Comparison of ENCODE assay signal across 11 mouse cellular contexts in genomic region chr10:60269141-60270064, GRCm38 (mm10). TPM values are rescaled to one million over a fixed set of nuclear protein-coding genes. Genes with fewer than 3 reads are reported as not detected.
DNase-seq lines count a peak whose midpoint lies in the region; ATAC-seq lines count a peak whose summit lies in the region.
"Had no signal": no experiment of that assay in that cellular context is flagged by ENCODE, and none has a peak within 500 bp of the region (broad histone marks: within the 10 kb centered on the region; RNA-seq: fewer than 3 reads in every experiment).

No protein-coding gene starts in this region.

- no peaks in the 10 kb centered on the region for H3K9me3 ChIP-seq in lung, embryonic 15.5 days
- no peaks in the 10 kb centered on the region for H3K9me3 ChIP-seq in stomach, embryonic 14.5 days (ENCODE audit: control insufficient read depth, low read depth, low read length)
- H3K9me3 ChIP-seq in forebrain, embryonic 14.5 days (replicated peaks; ENCODE audit: control insufficient read depth, low read length): no peaks in the 10 kb centered on the region
- H3K9me3 ChIP-seq: limb, embryonic 13.5 days had no signal

- H3K27me3 ChIP-seq in lung, embryonic 15.5 days: no peaks in the 10 kb centered on the region
- H3K27me3 ChIP-seq in stomach, embryonic 14.5 days (ENCODE audit: control insufficient read depth, insufficient read depth, low read length): no peaks in the 10 kb centered on the region
- H3K27me3 ChIP-seq in forebrain, embryonic 14.5 days (replicated peaks; ENCODE audit: control insufficient read depth, insufficient read depth, low read length): no peaks in the 10 kb centered on the region
- H3K27me3 ChIP-seq: limb, embryonic 13.5 days had no signal

- no peak overlapping the region for H3K4me3 ChIP-seq in lung, embryonic 15.5 days
- H3K4me3 ChIP-seq in stomach, embryonic 14.5 days (ENCODE audit: low read depth, low read length): no peak overlapping the region
- H3K4me3 ChIP-seq in forebrain, embryonic 14.5 days (ENCODE audit: low read depth, low read length): no peak overlapping the region
- H3K4me3 ChIP-seq: limb, embryonic 13.5 days had no signal

- H3K9ac ChIP-seq in lung, embryonic 15.5 days: no peak overlapping the region
- no peak overlapping the region for H3K9ac ChIP-seq in stomach, embryonic 14.5 days (replicated peaks; ENCODE audit: low read depth, low read length)
- H3K9ac ChIP-seq in forebrain, embryonic 14.5 days (ENCODE audit: low read length): no peak overlapping the region
- H3K9ac ChIP-seq: limb, embryonic 13.5 days had no signal

- no peaks in the 10 kb centered on the region for H3K36me3 ChIP-seq in lung, embryonic 15.5 days
- no peaks in the 10 kb centered on the region for H3K36me3 ChIP-seq in stomach, embryonic 14.5 days (ENCODE audit: control insufficient read depth, insufficient read depth, low read length)
- H3K36me3 ChIP-seq in forebrain, embryonic 14.5 days (ENCODE audit: control insufficient read depth, insufficient read depth, low read length): no peaks in the 10 kb centered on the region
- H3K36me3 ChIP-seq: limb, embryonic 13.5 days had no signal

- H3K4me2 ChIP-seq in lung, embryonic 15.5 days: no peak overlapping the region
- no peak overlapping the region for H3K4me2 ChIP-seq in stomach, embryonic 14.5 days (replicated peaks; ENCODE audit: low read depth, low read length)
- H3K4me2 ChIP-seq in forebrain, embryonic 14.5 days (ENCODE audit: low read length): no peak overlapping the region
- H3K4me2 ChIP-seq: limb, embryonic 13.5 days had no signal

- peaks cover 13% of the 10 kb centered on the region for H3K4me1 ChIP-seq in lung, embryonic 15.5 days
- H3K4me1 ChIP-seq in stomach, embryonic 14.5 days (ENCODE audit: control insufficient read depth, insufficient read depth, low read length): peaks cover 13% of the 10 kb centered on the region
- H3K4me1 ChIP-seq in forebrain, embryonic 14.5 days (ENCODE audit: control insufficient read depth, insufficient read depth, low read length): no peaks in the 10 kb centered on the region

- ATAC-seq in lung, embryonic 15.5 days (ENCODE audit: borderline replicate concordance, extremely low read depth, low FRiP score, low TSS enrichment): no peak
- peak; percentile 43 for ATAC-seq in granulocyte monocyte progenitor cell, adult 5-6 weeks (replicated peaks; ENCODE audit: poor library complexity, severe bottlenecking)
- no peak for ATAC-seq in stomach, embryonic 14.5 days (ENCODE audit: insufficient number of reproducible peaks, insufficient read depth, low FRiP score, low read depth)
- no peak for ATAC-seq in cerebellum, adult (ENCODE audit: insufficient number of reproducible peaks, low FRiP score, low TSS enrichment)
- ATAC-seq in forebrain, embryonic 14.5 days: no peak
- ATAC-seq: forebrain, embryonic 16.5 days had no signal

- WGBS in lung, embryonic 15.5 days: 48% methylated on average over 13 of the region's 13 CpGs
- WGBS in stomach, embryonic 14.5 days: 50% methylated on average over 13 of the region's 13 CpGs
- 84% methylated on average over 13 of the region's 13 CpGs for WGBS in forebrain, embryonic 14.5 days

- intact Hi-C loops in gastrocnemius, postnatal 14 days (cut with DNase I; ENCODE audit: low total_unique reads): no loop called here

- DNase-seq in gastrocnemius, adult 8-10 months (ENCODE audit: low spot score in 2 of 2): peak; percentile 34 to 53
- DNase-seq in gastrocnemius, postnatal 14 days: no peak
- DNase-seq in lung, postnatal 36 days: no peak
- no peak for DNase-seq in forebrain, embryonic 14.5 days (ENCODE audit: low spot score)
- DNase-seq: kidney, postnatal 25 days had no signal

- 0 out of 2 replicates have a peak overlapping the region, but pooled peaks have one; percentile 6 for H3K27ac ChIP-seq in lung, embryonic 15.5 days
- H3K27ac ChIP-seq in stomach, embryonic 14.5 days (ENCODE audit: low read length): peak overlapping the region; percentile 55; the same call in 1 of the 2 replicates
- no peak overlapping the region for H3K27ac ChIP-seq in forebrain, embryonic 14.5 days (ENCODE audit: low read depth, low read length)
- H3K27ac ChIP-seq: limb, embryonic 13.5 days had no signal

RNA-seq across cellular contexts. Expression of gene Psap, which starts 8.0 kb away (rescaled TPM):
- 100 to 1,000 TPM; 813 to 866 (median 853) TPM for total RNA-seq in gastrocnemius, adult 8-10 months (2022)
- total RNA-seq in gastrocnemius, postnatal 14 days (2021): 100 to 1,000 TPM; 419 to 467 TPM
- 118 and 124 TPM in 2 replicates for polyA plus RNA-seq in lung, embryonic 15.5 days (2015; fragmentation: Nextera tagmentation; extraction: Ambion mirVana)
- 263 and 293 TPM in 2 replicates for total RNA-seq in granulocyte monocyte progenitor cell, adult 5-6 weeks (2014; fragmentation: Nextera tagmentation)
- 243 and 253 TPM in 2 replicates for total RNA-seq in granulocyte monocyte progenitor cell, adult 5-6 weeks (2017)
- 106 and 108 TPM in 2 replicates for polyA plus RNA-seq in stomach, embryonic 14.5 days (2014; fragmentation: Nextera tagmentation; extraction: Ambion mirVana)
- 164 and 170 TPM in 2 replicates for polyA plus RNA-seq in forebrain, embryonic 14.5 days (2014; fragmentation: Nextera tagmentation; extraction: Ambion mirVana)

RNA-seq across cellular contexts. Expression of gene Chst3, which starts 50.3 kb away (rescaled TPM):
- under 1 TPM; 0.22 to 0.45 (median 0.32) TPM for total RNA-seq in gastrocnemius, adult 8-10 months (2022)
- total RNA-seq in gastrocnemius, postnatal 14 days (2021): 1 to 10 TPM; 1.1 to 1.4 TPM
- polyA plus RNA-seq in lung, embryonic 15.5 days (2015; fragmentation: Nextera tagmentation; extraction: Ambion mirVana): 2.5 TPM in 2 replicates
- total RNA-seq in granulocyte monocyte progenitor cell, adult 5-6 weeks (2014; fragmentation: Nextera tagmentation): not detected in 2 replicates
- total RNA-seq in granulocyte monocyte progenitor cell, adult 5-6 weeks (2017): not detected in 2 replicates
- 2.4 and 2.8 TPM in 2 replicates for polyA plus RNA-seq in stomach, embryonic 14.5 days (2014; fragmentation: Nextera tagmentation; extraction: Ambion mirVana)
- polyA plus RNA-seq in forebrain, embryonic 14.5 days (2014; fragmentation: Nextera tagmentation; extraction: Ambion mirVana): 0.52 and 0.70 TPM in 2 replicates

Comparison
In these comparisons a context has a peak if more than half of its experiments do, and no peak if none do; other contexts are left out.
1. DNase-seq: peak in gastrocnemius, adult 8-10 months (2 of 2); none in gastrocnemius, postnatal 14 days (single experiment), lung, postnatal 36 days (single experiment) and forebrain, embryonic 14.5 days (single experiment).